Mouse (Mus musculus) adrenal gland, adult 18-20 months (tissue): ENCODE results near the gene Zfp558. TPM values are rescaled to one million over a fixed set of nuclear protein-coding genes. Genes with fewer than 3 reads are reported as not detected.
"Not testable (repeated sequence)": the region's sequence is repeated elsewhere in the genome, so short reads cannot be mapped to it uniquely, and the experiment has no call there.

Experiments used
- DNase-seq, 2 experiments: peaks; one replicate each; pipeline ENCODE4 v3.0.0; 2021 to 2022; ENCODE audit warnings: low spot score in 2 of 2
- long read RNA-seq, 2 experiments: library from polyadenylated mRNA; stranded (forward); transcript quantifications; one replicate each; pipeline ENCODE4 v2.0.0; 2021
- microRNA-seq, 2 experiments: library from miRNA; unstranded; fragments of <30 nt; microRNA quantifications; one replicate each; pipeline ENCODE4 v1.2.0; 2021; ENCODE audit warnings: borderline number of aligned reads in 2 of 2
- total RNA-seq, 2 experiments: library from RNA; stranded (reverse); gene quantifications; 1 replicate in 1 of 2; 2 replicates in 1 of 2; pipeline ENCODE4 v1.2.3; 2021

The Zfp558 gene
- 1 to 10 TPM in 1 of 2 experiments, under 1 TPM in 1; 0.60 to 1.4 TPM for total RNA-seq
- long read RNA-seq, experiment 1, result 0 reads
- long read RNA-seq, experiment 2, partial matches to known transcripts, result 0 of 1 reads
- long read RNA-seq, experiment 2, other reads (novel, unspliced or antisense), result 0 of 1 reads

GRCm38 (mm10) chr9:18478168-18478567 is at the start of gene Zfp558, which contains the start of gene Mbd3l1:
Zfp558 (minus strand) TSS chr9:18478268.
Mbd3l1 (plus strand) TSS chr9:18478359.
- no peak for DNase-seq

DNA sequence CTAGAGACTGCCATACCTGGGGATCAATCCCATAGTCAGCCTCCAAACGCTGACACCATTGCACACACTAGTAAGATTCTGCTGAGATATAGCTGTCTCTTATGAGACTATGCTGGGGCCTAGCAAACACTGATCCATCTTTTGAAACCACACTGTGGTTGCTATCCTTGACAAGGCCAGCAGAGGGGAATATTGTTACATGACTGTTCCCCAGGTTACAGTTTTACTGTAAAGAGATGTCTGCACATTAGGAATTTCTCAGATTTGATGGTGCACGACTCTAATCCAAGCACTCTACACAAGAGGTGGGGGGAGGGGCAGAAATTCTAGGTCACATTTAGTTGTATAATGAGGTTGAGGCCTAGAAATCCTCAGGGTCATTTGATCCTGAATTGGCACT is 30.0 kb upstream of the Zfp558 start:
- no peak for DNase-seq

- DNase-seq, result peak; percentile 50 to 57
These were observed 4.5 kb downstream of the Zfp558 start for GRCm38 (mm10) chr9:18473324-18474128.

GRCm38 (mm10) chr9:18468005-18468404 is 10.1 kb downstream of the Zfp558 start:
- no peak for DNase-seq

DNA sequence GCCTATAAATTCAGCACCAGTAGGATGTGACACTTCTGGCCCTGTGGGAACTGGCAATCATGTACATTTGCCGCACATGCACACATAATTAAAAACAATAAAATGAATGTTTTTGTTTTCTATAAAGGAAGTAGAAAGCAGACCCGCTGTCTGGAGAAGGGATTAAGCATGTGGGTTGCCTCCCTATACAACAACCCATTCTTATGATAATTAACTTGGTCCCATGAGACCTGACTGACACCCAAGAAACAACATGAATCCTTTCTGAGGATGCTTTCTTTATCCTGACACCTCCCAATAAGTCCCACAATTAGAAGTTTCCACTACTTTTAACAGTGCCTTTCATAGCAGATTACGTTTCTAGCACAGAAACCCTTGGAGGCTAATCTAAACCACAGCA is 10.7 kb downstream of the Zfp558 start:
- DNase-seq, result no peak

GRCm38 (mm10) chr9:18456520-18456919 is 21.5 kb downstream of the Zfp558 start:
- DNase-seq, result no peak

DNA sequence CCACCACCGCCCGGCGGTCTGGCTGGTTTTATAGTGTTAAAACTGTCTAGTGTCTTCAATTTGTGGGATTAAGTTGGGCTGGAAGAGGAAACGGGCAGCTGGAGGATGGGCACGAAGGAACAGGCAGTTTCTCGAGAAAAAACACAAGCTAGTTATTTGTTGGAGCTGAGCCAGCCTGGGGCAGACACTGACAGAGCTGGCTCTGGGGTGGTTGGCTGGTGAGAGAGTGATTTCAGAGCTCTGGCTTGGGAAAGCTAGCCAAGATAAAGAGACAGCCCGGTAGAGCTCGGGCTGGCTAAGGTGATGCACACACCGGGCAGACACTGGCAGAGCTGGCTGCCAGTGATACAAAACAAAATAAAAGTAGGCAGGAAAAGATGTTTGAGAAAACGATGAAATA is 46.4 kb downstream of the Zfp558 start:
- DNase-seq, result no peak

DNA sequence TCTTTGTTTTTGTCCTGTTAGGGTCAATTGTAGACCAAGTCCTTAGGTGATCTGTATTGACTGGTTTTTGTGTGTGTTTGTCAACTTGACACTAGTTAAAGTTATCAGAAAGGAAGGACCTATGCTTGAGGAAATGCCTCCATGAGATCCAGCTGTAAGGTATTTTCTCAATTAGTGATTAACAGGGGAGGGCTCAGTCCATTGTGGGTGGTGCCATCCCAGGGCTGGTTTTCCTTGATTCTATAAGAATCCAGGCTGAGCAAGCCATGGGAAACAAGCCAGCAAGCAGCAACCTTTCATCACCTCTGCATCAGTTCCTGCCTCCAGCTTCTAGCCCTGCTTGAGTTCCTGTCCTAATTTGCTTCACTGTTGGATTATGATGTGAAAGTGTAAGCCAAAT is 47.7 kb downstream of the Zfp558 start, which contains the start of gene Mbd3l2:
Mbd3l2 (plus strand) TSS at position 301 of the 400 bp plus-strand sequence.
- no peak for DNase-seq

DNA sequence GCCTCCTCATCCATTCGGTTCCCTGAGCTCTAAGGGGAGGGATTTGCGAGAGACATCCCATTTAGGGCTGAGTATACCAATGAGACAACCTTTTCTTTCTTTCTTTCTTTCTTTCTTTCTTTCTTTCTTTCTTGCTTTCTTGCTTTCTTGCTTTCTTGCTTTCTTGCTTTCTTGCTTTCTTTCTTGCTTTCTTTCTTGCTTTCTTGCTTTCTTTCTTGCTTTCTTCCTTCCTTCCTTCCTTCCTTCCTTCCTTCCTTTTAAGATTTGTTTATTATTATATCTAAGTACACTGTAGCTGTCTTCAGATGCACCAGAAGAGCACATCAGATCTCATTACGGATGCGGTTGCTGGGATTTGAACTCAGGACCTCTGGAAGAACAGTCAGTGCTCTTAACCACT is 65.7 kb downstream of the Zfp558 start:
- DNase-seq, result not testable (repeated sequence)

Small RNA genes lying within 50 kb of the gene (microRNA-seq; reads per million reads assigned to microRNA genes)
- 0 reads per million in 2 experiments for gene Gm22854

Other genes starting within 250 kb of the Zfp558 start
- gene Chordc1, start 186.1 kb downstream of the Zfp558 start, total RNA-seq, result 100 to 1,000 TPM; 159 to 185 TPM
- gene Naalad2, start 75.3 kb downstream of the Zfp558 start, total RNA-seq, result 1 to 10 TPM; 4.2 to 4.6 TPM
- gene Ubtfl1, start 73.8 kb downstream of the Zfp558 start, total RNA-seq, result not detected
- not detected for gene Mbd3l2, start 47.6 kb downstream of the Zfp558 start, total RNA-seq
- not detected for gene Mbd3l1, start 91 bp upstream of the Zfp558 start, total RNA-seq
- gene Muc16, start 196.3 kb upstream of the Zfp558 start, total RNA-seq, result 1 to 10 TPM; 2.0 to 5.9 TPM